Mouse (Mus musculus) neural tube, embryonic 11.5 days (tissue): Measurements from ENCODE around the gene Olfr74. TPM values are rescaled to one million over a fixed set of nuclear protein-coding genes. Genes with fewer than 3 reads are reported as not detected.
"Not testable (repeated sequence)": the region's sequence is repeated elsewhere in the genome, so short reads cannot be mapped to it uniquely, and the experiment has no call there.

ENCODE experiments used
- ATAC-seq: fragments of 200-750 bp; cut with Nextera tagmentation; 2 replicates; pipeline ENCODE4 v1.8.0; 2017; ENCODE audit warnings: moderate number of reproducible peaks, mild to moderate bottlenecking, moderate TSS enrichment, moderate library complexity; ENCODE audit not compliant: insufficient read depth, low FRiP score, low TSS enrichment
- DNase-seq: peaks from one replicate; pipeline ENCODE4 v3.0.0-alpha.2; 2015; ENCODE audit warnings: low spot score
- H3K27ac ChIP-seq: fragments of 300-500 bp; sonication (generic); 2 replicates; pipeline ENCODE4 v1.5.1; 2014; ENCODE audit warnings: low read depth, mild to moderate bottlenecking, low read length
- H3K27me3 ChIP-seq: fragments of 300-500 bp; sonication (generic); 2 replicates; pipeline ENCODE4 v1.6.1; 2014; ENCODE audit warnings: mild to moderate bottlenecking, low read length, mixed read lengths; ENCODE audit not compliant: control insufficient read depth, insufficient read depth
- H3K36me3 ChIP-seq: fragments of 300-500 bp; sonication (generic); 2 replicates; pipeline ENCODE4 v1.6.1; 2014; ENCODE audit warnings: mild to moderate bottlenecking, low read length, moderate library complexity, mixed read lengths; ENCODE audit not compliant: control insufficient read depth, insufficient read depth
- H3K4me1 ChIP-seq: fragments of 300-500 bp; sonication (generic); 2 replicates; pipeline ENCODE4 v1.6.1; 2014; ENCODE audit warnings: low read length, mixed read lengths; ENCODE audit not compliant: control insufficient read depth, insufficient read depth
- H3K4me2 ChIP-seq: fragments of 300-500 bp; sonication (generic); 2 replicates; pipeline ENCODE4 v1.6.1; 2014; ENCODE audit warnings: low read depth, mild to moderate bottlenecking, moderate library complexity
- H3K4me3 ChIP-seq: fragments of 300-500 bp; sonication (generic); 2 replicates; pipeline ENCODE4 v1.5.1; 2014; ENCODE audit warnings: low read depth, low read length
- H3K9ac ChIP-seq: fragments of 300-500 bp; sonication (generic); 2 replicates; pipeline ENCODE4 v1.6.1; 2014; ENCODE audit warnings: mild to moderate bottlenecking, low read length
- H3K9me3 ChIP-seq: fragments of 300-500 bp; sonication (generic); 2 replicates; pipeline ENCODE4 v1.6.1; 2016; ENCODE audit warnings: low read length; ENCODE audit not compliant: control insufficient read depth
- WGBS: fragments of 180-500 bp; shearing (Covaris S2); extraction: QIAGEN DNeasy Blood & Tissue Kit; methylation state at CpG from one replicate; pipeline ENCODE4 v1.1.7; 2014; 5-methylcytosine and 5-hydroxymethylcytosine counted together
- polyA plus RNA-seq: library from polyadenylated mRNA; unstranded; fragments of >200 nt; fragmentation: Nextera tagmentation; extraction: Ambion mirVana; gene quantifications from 2 replicates; pipeline ENCODE4 v1.2.1, GENCODE M21; 2014

The Olfr74 gene
- not detected in 2 replicates for polyA plus RNA-seq

DNA sequence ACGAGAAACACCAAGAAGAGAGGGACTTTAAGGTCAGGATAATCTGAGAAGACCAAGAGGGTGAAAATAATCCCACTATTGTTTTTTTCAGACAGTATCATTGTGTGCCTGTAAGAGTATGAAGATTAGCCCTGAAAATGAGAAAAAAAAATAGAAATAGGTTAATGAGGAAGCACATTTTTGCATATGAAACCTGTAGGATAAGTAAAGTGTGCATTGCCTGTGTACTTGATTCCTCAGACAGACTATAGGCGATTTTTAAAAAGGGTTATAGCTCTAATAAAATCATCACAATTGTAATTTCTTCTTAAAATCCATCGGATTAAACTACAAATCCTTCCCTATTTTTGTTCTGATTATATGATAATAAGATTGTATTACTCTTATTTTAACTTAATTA lies at the start of gene Olfr74:
Olfr74 (minus strand) TSS at position 101 of the 400 bp plus-strand sequence.
- no peak within 1 kb of the TSS for H3K4me3 ChIP-seq
- H3K27ac ChIP-seq: no peak within 1 kb of the TSS
- H3K36me3 ChIP-seq: no peaks in the 10 kb centered on the region
- no peak within 1 kb of the TSS for H3K4me2 ChIP-seq
- ATAC-seq (no peak), DNase-seq (no peak)
- 79% methylated on average over 3 of the region's 3 CpGs for WGBS
- no peaks in the 10 kb centered on the region for H3K27me3 ChIP-seq
- H3K9ac ChIP-seq: no peak within 1 kb of the TSS
- no peaks in the 10 kb centered on the region for H3K4me1 ChIP-seq
- H3K9me3 ChIP-seq: no peaks in the 10 kb centered on the region

DNA sequence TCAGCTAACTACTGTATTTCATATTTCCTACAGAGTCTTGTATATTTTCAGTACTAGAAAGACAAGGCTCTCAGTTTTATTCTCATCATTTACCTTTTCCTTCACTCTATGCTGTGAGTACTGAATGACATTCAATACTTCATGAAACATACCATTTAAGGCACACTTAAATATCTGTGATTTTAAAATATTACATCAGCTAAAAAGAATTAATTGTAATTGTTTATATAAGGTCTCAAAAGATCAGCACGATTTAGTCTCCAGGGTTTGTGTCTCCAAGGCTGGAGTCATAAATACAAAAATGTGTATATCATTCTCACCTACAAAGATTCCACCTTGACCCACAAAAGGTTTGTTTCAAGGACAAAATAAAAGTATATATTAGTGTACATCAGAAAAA lies 48.0 kb upstream of the Olfr74 start, which contains the start of gene Olfr1161:
Olfr1161 (plus strand) TSS at position 301 of the 400 bp plus-strand sequence.
- ATAC-seq, H3K27me3 ChIP-seq, H3K36me3 ChIP-seq, H3K9ac ChIP-seq, H3K9me3 ChIP-seq, H3K4me2 ChIP-seq, DNase-seq, H3K4me3 ChIP-seq, H3K4me1 ChIP-seq, H3K27ac ChIP-seq: not testable (repeated sequence)
- WGBS: 83% methylated on average over 1 of the region's 1 CpGs

DNA sequence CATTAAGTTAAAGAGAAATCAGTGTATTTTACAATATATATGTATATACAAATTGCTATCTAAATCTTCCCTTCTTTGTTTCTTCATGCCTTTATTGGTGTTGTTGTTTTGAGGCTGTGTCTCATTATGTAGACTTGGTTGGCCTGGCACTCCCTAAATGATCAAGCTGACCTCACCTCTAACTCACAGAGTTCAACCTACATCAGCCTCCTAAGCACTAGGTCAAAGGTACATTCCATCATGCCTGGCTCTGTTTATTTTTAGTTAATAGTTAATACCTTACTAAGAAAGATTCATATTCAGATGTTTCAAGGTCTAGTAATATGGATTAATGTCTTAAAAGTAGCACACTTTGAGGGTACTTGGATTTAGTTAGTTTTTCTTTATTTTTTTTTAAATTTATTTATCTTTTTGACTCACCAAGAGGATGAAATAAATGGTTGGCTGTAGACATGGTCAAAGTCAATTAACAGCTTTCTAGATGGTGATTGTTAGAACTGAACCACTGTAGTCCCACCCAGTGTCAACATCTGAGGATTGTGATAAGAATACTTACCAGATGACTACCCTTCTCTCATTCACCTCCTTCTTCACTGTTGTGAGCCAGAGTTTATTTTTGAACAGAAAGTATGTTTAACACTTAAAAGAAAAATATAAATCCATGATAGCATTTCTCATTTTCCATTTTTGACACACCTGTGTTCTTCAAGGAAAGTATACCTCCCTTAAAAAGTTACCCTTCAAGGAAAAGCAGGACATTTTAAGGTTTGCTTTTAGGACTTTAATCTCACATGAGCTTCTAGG lies 33.3 kb upstream of the Olfr74 start, which contains the start of gene Olfr1160:
Olfr1160 (minus strand) TSS at position 754 of the 804 bp plus-strand sequence.
- no peak for ATAC-seq
- no peaks in the 10 kb centered on the region for H3K4me1 ChIP-seq

DNA sequence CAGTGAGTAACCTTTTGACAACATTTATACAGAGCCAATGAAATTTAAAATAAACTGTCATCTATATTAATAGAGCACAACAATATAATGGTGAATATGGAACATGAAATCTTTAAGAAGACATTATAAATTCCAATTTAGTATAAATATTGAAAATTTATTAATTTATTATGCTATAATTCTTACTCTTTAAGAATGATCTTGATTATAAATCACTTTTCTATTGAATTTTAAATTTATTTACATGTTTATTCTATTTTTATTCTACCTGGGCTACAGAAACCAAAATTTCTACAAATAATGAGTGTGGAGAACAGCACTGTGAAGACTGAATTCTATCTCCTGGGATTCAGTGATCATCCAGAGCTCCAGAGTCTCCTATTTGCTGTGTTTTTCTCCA lies 15.3 kb upstream of the Olfr74 start, which contains the start of gene Olfr1158:
Olfr1158 (plus strand) TSS at position 301 of the 400 bp plus-strand sequence.
- no peak within 1 kb of the TSS for H3K27ac ChIP-seq
- ATAC-seq: no peak
- H3K4me1 ChIP-seq: no peaks in the 10 kb centered on the region
- no peak for DNase-seq
- H3K36me3 ChIP-seq: no peaks in the 10 kb centered on the region
- H3K9ac ChIP-seq: no peak within 1 kb of the TSS
- H3K9me3 ChIP-seq: no peaks in the 10 kb centered on the region
- H3K4me2 ChIP-seq: no peak within 1 kb of the TSS
- no peak within 1 kb of the TSS for H3K4me3 ChIP-seq
- H3K27me3 ChIP-seq: no peaks in the 10 kb centered on the region

More for the DNA sequence above, 33.3 kb upstream of the Olfr74 start, which contains the start of gene Olfr1160:
- Histone ChIP-seq H3K9me3 (no peaks in the 10 kb centered on the region), H3K4me2 (no peak within 1 kb of the TSS), H3K9ac (no peak within 1 kb of the TSS), H3K4me3 (no peak within 1 kb of the TSS), H3K36me3 (no peaks in the 10 kb centered on the region), H3K27me3 (no peaks in the 10 kb centered on the region), H3K27ac (no peak within 1 kb of the TSS)
- no peak for DNase-seq

DNA sequence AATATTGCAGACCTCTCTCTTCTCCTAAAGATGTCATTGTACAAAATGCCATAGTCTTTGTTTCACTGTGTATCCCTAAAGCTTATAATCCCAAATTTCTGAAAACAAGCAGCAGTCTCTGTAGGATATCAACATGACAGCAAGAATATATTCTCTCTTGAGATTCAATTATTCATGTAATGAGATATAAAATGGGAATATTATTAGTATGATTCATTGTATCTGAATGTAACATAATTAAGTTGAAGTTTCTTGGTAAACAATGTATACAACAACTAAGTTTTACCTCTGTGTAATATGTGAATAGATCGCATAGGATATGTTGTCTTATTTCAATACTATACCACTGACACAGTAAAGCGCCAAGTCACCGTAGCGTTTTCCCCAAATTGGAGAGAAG lies 6.3 kb downstream of the Olfr74 start, which contains the start of gene Olfr1157:
Olfr1157 (minus strand) TSS at position 101 of the 400 bp plus-strand sequence.
- 96% methylated on average over 4 of the region's 4 CpGs for WGBS
- H3K9me3 ChIP-seq: no peaks in the 10 kb centered on the region
- H3K4me2 ChIP-seq: no peak within 1 kb of the TSS
- no peak for ATAC-seq
- no peaks in the 10 kb centered on the region for H3K36me3 ChIP-seq
- H3K27ac ChIP-seq: no peak within 1 kb of the TSS
- H3K4me1 ChIP-seq: no peaks in the 10 kb centered on the region
- H3K9ac ChIP-seq: no peak within 1 kb of the TSS
- no peaks in the 10 kb centered on the region for H3K27me3 ChIP-seq
- no peak within 1 kb of the TSS for H3K4me3 ChIP-seq
- DNase-seq: no peak

DNA sequence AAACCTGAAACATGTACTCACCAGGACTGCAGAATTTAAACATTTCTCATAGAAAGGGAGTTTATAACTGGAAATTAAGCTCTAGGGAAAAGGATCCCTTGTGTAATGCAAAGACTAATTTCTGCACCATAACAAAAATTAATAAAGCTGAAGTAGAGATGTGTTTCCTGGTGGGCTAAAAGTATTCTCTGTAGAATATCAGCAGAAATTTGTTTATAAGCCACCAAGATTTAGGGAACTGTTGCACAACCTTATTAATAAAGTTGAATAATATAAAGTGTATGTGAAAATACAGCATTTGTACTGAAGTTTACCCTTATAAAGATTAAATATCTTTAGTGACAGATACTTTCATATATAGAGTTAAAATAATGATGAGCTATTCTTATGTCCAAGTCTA lies 21.5 kb downstream of the Olfr74 start, which contains the start of gene Olfr1156:
Olfr1156 (minus strand) TSS at position 101 of the 400 bp plus-strand sequence.
- Histone ChIP-seq H3K4me2 (no peak within 1 kb of the TSS), H3K9ac (no peak within 1 kb of the TSS), H3K4me3 (no peak within 1 kb of the TSS), H3K36me3 (no peaks in the 10 kb centered on the region), H3K27me3 (no peaks in the 10 kb centered on the region), H3K4me1 (no peaks in the 10 kb centered on the region), H3K27ac (no peak within 1 kb of the TSS), H3K9me3 (no peaks in the 10 kb centered on the region)
- no peak for DNase-seq
- ATAC-seq: no peak

DNA sequence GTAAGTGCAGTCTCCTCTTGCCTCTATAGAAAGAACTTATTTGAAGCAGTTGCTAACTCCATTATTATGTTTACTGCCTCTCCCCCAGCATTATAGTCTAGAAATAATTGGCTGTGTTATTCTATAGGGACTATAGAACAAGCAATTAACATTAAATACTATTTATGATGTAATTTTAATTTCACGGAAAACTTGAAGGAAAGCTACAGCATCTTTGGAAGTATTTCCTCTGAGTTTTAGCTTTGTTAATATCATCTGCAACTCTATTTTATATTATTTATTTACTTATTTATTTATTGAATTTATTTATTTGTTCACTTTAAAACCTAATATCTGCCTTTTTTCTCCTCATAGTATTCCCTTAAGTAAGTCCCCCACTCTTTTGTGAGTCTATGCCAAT lies 29.4 kb downstream of the Olfr74 start, which contains the start of gene Olfr1155:
Olfr1155 (minus strand) TSS at position 101 of the 400 bp plus-strand sequence.
- H3K4me2 ChIP-seq: no peak within 1 kb of the TSS
- H3K9ac ChIP-seq: no peak within 1 kb of the TSS
- no peak within 1 kb of the TSS for H3K27ac ChIP-seq
- no peaks in the 10 kb centered on the region for H3K36me3 ChIP-seq
- H3K4me1 ChIP-seq: no peaks in the 10 kb centered on the region
- no peaks in the 10 kb centered on the region for H3K9me3 ChIP-seq
- WGBS: 100% methylated on average over 1 of the region's 1 CpGs
- no peaks in the 10 kb centered on the region for H3K27me3 ChIP-seq
- ATAC-seq (no peak), DNase-seq (no peak)
- no peak within 1 kb of the TSS for H3K4me3 ChIP-seq
